Comparison of ENCODE assay signal across 19 mouse cellular contexts in the genomic region with DNA sequence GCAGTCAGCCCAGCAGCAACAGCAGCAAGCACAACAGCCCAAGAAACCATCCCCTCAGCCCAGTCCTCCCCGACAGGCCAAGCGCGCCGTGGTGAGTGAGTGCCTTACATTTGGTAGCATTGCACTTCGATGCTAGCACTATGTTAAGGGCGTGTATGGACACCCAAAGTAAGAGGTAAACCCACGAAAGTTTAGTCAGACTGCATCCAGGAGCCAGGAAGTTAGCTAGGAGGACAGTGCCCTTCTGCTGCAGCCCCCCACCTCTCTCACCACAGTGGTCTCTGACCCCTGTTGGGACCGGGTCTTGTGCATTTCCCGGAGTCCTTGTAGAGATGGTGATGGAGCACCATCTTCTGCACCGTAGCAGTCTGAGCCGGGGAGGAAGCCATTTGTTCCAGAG. TPM values are rescaled to one million over a fixed set of nuclear protein-coding genes. Genes with fewer than 3 reads are reported as not detected.
DNase-seq lines count a peak whose midpoint lies in the region; TF ChIP-seq lines count a peak whose summit lies in the region.
"Had no signal": no experiment of that assay in that cellular context is flagged by ENCODE, and none has a peak within 500 bp of the region (broad histone marks: within the 10 kb centered on the region; RNA-seq: fewer than 3 reads in every experiment).

No protein-coding gene starts in this region.

- no peak overlapping the region for H3K4me3 ChIP-seq in layer of hippocampus, adult 2 months
- H3K4me3 ChIP-seq in cortical plate, adult 2 months (ENCODE audit: insufficient read depth, low read length): no peak overlapping the region
- H3K4me3 ChIP-seq: embryonic facial prominence, embryonic 10.5 days; embryonic facial prominence, embryonic 12.5 days; forebrain, embryonic 13.5 days; forebrain, embryonic 15.5 days had no signal

- H3K27ac ChIP-seq in layer of hippocampus, adult 2 months: peak overlapping the region; percentile 87; the same call in 1 of the 2 replicates
- H3K27ac ChIP-seq in cortical plate, adult 2 months (ENCODE audit: insufficient read depth, low read length): peak overlapping the region; percentile 26; the same call in 1 of the 2 replicates
- H3K27ac ChIP-seq: embryonic facial prominence, embryonic 10.5 days; embryonic facial prominence, embryonic 12.5 days; forebrain, embryonic 13.5 days; forebrain, embryonic 15.5 days had no signal

- peaks cover 10% of the 10 kb centered on the region; the same call in 1 of the 2 replicates for H3K4me1 ChIP-seq in cortical plate, adult 2 months (ENCODE audit: control insufficient read depth, insufficient read depth, low read length)
- H3K4me1 ChIP-seq: embryonic facial prominence, embryonic 10.5 days; embryonic facial prominence, embryonic 12.5 days; forebrain, embryonic 13.5 days; forebrain, embryonic 15.5 days had no signal

- peak; percentile 90 for DNase-seq in heart, adult 11 months
- DNase-seq in heart, postnatal 36 days: no peak
- DNase-seq in layer of hippocampus, adult 2 months (ENCODE audit: low spot score in 2 of 2): no peak
- DNase-seq in layer of hippocampus, postnatal 14 days (ENCODE audit: low spot score in 2 of 2): no peak
- no peak for DNase-seq in ovary, postnatal 10 days (ENCODE audit: low spot score)
- DNase-seq: adrenal gland, adult 2 months; adrenal gland, postnatal 10 days; adrenal gland, postnatal 25 days; cerebellum, adult 11 months; cerebellum, adult 18-20 months; cerebellum, adult 8-10 months; cerebellum, adult 9-11 months; cerebellum, postnatal 14 days; cerebellum, postnatal 36 days had no signal

- no peak for TF ChIP-seq POLR2A in cortical plate, adult 2 months (IDR thresholded peaks at IDR 0.05; ENCODE audit: extremely low read depth, insufficient read depth, low read length)

- no peak for TF ChIP-seq CTCF in layer of hippocampus, adult 2 months (conservative IDR thresholded peaks at IDR 0.05)
- no peak for TF ChIP-seq CTCF in cortical plate, adult 2 months (IDR thresholded peaks at IDR 0.05; ENCODE audit: extremely low read depth, insufficient read depth, low read length)

- intact Hi-C loops in heart, postnatal 36 days (cut with DNase I): no loop called here

RNA-seq across cellular contexts. Expression of a gene that starts 16.4 kb away (rescaled TPM):
- 10 to 100 TPM; 28.8 to 30.5 TPM for total RNA-seq in heart, postnatal 36 days (2021)
- 10 to 100 TPM; 29.6 to 30.8 TPM for total RNA-seq in layer of hippocampus, adult 2 months (2021)
- 10 to 100 TPM; 28.1 to 32.0 TPM for total RNA-seq in layer of hippocampus, postnatal 14 days (2021)
- polyA plus RNA-seq in cortical plate, adult 2 months (2012; rRNA removed): 24.0 and 24.8 TPM in 2 replicates

RNA-seq across cellular contexts. Expression of a gene that starts 16.6 kb away (rescaled TPM):
- total RNA-seq in heart, postnatal 36 days (2021): 10 to 100 TPM; 83.9 to 91.6 TPM
- total RNA-seq in layer of hippocampus, adult 2 months (2021): 100 to 1,000 TPM; 148 to 154 TPM
- 100 to 1,000 TPM; 113 to 116 TPM for total RNA-seq in layer of hippocampus, postnatal 14 days (2021)
- 107 and 110 TPM in 2 replicates for polyA plus RNA-seq in cortical plate, adult 2 months (2012; rRNA removed)
